Mouse (Mus musculus) spleen, postnatal 14 days (tissue): Measurements from ENCODE around the gene Eme1.

ENCODE experiments used
- DNase-seq, 2 experiments: peaks; one replicate each; pipeline ENCODE4 v3.0.0; 2021 to 2022; ENCODE audit warnings: low spot score in 2 of 2

The Eme1 gene

DNA sequence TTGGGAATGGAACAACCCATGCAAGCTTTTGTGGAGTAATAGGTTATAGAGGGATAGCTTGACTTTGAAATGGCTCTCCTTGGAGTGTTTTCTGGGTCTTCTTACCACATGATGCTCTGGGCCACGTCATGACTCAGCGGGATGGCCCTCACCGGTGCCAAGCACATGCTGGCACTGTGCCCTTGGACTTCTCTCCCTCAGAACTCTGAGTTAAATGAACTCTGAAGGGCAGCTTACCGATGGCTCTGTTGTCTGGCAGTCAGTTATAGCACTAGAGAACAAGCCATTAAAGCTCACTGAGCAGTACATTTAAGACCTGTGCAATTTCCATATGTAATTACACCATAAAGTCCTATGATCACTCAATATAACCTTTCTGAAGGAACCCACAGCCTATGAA is 56.4 kb downstream of the Eme1 start:
- DNase-seq: no peak

DNA sequence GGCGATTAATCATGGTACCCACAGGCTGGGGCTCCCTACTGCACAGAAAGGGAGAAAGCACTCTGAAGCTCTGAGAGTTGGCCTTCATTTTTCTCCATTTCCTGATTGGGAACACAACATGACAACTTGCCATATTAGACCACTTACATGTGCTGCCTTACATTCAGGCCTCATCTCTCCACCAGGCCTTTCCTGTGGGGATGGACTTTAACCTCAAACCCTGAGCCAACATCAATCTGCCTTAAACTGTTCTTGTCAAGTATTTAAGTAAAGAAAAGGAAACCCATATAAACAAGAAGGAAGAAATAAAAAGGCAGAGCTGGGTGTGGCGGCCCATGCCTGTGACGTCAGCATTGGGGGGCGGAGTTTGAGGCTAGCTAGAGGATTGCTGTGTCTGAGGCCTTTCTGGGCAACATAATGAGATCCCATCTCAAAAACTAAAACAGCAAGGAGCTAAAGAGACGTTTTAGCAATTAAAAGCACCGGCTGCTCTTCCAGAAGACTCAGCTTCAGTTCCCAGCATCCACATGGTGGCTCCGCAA is 57.4 kb downstream of the Eme1 start:
- DNase-seq: peak in 1 of 2 experiments; percentile 60
